Mouse (Mus musculus): ENCODE measurements at regions not wholly inside any gene's neighbourhood (a gene's known extent, or its start where the extent isn't known, plus 50 kb on each side); places are given as distances from the start of the nearest gene placed in this dataset.
A peak's percentile ranks its signal among the peaks of the same experiment; 100 is the strongest.

DNA sequence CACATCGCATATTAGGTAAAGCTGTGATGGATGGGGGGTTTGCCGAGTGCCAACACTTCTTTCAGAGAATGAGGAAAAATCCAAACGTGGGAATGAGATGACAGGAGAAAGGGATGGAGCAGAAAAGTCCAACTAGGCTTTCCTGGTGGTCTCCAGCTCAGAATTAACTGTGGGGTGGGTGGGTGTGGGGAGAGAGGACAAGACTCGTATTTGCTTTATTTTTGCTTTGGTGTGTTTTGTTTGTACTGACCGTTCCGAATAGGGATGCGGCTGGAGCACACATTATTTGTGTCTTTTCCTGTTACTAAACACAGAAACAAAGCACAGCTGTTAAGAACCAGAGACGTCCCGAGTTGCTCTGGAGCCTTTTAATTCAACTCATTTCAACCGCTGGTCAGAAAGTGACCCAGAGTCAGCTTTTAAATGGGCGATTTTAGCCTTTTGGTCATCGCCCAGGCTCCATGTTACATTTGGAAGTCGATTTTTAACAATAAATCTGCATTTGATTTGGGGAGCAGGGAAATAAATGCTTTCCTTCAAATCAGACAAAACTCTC is 136.7 kb downstream of the Gm10295 start:
- no peak for DNase-seq (ENCODE audit: low read depth, low spot score)

DNA sequence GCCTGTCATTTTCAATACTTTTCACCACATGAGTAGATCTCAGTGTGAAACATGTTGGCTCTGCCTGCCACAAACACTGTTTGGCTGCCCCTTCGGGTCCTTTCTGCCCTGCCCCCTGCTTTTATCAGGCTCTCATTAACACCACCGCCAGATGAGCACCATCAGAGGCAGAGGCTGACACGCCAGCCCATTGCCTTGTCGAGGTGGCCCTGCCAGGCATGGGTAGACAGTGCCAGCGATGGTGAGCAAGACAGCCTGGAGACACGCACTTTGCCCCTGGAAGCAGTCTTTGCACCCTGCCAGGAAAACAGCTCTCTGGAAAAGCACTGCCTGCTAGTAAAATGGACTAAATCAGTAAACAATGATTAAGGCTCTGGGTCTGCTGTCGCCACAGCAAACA is 158.2 kb downstream of the Gm10295 start:
- no peak for DNase-seq (ENCODE audit: low read depth, low spot score)

DNA sequence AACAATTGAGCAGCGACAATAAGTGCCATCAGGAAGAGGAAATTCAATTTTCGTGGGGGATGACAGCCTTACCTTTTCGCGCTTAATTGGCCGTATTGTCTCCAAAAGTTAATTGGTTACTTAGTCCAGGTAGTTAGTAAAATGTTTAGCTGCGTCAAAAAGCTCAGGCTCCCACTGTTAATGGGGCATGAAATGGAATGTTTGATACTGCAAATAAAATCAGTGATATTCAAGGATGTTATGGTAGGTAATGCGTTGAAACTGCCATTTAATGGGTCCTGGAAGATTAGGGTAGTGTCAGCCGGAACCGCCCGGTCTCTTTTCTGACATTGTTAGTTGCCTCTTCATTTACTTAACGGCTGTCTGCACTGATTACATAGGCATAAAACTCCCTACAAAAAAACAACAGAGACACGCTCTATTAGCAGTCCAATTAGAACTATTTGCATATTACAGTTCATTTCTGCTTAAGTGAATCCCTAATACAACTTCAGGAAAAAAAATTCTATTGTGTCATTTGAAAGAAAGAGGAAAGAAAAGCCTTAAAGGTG is 161.0 kb downstream of the Gm10295 start:
- DNase-seq (ENCODE audit: low read depth, low spot score), result no peak

DNA sequence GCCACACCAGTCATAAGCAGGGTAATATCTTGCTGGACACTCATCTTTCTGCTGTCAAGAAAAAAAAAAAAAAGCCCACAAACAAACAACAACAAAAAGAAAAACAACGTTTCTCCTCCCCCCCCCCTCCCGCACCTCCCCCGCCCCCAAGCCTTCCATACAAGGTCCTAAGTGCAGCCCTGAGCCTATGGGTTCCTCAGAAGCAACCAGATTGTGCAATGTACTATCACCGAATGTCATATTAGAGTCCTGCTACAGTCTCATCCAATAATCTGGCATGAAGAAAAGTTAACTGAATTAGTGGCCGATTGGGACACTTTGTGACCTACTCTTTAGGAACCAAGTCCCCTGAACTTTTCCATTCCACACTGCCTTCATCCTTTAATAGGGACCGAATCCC is 161.5 kb downstream of the Gm10295 start:
- DNase-seq (ENCODE audit: low read depth, low spot score), result no peak

DNA sequence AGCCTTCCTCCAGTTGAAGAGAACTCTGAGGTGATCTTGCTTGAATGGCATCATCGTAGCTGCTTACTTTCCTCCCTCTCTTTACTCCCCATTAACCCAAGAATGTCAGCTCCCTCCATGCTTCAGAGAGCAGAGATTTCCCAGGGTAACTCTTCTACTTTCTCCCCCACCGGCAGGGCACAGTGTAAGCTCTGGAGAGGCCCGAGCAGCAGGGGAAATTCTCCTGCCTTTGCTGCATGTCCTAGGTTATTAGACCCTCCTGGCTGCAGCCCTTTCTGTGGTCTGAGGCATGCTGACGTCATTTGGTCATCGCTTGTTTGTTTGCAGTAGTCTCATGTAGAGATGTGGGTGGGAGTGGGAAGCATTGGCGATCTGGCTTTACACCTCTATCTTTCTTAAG is 163.2 kb downstream of the Gm10295 start:
- DNase-seq (ENCODE audit: low read depth, low spot score), result peak; percentile 35

DNA sequence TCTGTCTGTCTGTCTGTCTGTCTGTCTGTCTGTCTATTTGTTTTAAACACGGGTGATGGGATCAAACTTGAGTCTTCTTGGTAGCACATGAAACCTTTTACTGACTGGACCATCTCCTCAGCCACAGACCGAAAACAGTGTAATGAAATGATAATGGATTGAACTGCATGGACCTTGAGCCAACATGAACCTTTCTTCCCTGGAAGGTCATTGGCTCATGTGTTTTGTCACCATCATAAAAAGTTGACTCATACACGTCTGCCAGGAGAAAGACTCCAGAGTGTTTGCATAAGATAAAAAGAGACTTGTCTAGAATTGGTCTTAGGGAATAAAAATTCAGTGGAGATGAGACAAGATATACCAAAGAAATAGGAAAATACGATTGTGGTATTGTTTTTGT is 176.4 kb downstream of the Gm10295 start:
- no peak for DNase-seq (ENCODE audit: low read depth, low spot score)

DNA sequence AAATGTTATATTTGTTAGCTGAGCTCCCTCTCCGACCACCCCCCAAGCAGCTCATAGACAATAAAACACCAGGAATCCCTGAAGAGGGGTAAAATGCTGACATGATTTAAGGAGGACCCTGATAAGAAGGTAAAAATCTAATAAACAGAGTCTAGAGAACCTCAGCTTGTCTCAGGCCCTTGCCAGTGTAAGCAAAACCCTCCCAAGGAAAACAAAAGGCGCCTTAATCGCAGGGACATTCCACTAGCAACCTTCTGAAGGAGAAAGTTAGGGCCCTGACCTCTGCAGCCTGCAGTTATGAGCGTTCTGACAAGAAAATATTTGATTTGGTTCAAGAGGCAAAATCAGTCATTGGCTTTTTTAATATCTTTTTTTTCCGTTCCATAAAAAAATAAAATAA is 212.2 kb downstream of the Gm10295 start:
- peak; percentile 14 for DNase-seq (ENCODE audit: low read depth, low spot score)

DNA sequence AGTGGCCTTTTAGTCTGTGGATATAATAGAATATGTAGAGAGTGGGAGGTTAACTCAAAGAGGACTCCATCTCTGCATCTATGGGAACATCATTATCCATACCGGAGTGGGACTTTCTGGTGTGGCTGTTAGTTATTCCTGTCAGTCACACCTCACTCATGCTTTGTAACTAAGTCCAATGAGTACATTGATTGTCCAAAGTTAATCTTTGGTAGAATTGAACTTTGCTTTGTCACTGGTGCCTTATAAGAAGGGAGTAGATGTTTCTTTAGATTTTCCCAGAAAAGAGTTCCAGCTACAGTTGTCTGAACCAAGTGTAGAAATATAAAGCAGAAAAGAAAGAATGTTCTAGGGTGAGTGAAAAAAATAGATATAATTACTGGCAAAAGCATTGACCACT is 221.3 kb downstream of the Gm10295 start:
- no peak for DNase-seq (ENCODE audit: low read depth, low spot score)

DNA sequence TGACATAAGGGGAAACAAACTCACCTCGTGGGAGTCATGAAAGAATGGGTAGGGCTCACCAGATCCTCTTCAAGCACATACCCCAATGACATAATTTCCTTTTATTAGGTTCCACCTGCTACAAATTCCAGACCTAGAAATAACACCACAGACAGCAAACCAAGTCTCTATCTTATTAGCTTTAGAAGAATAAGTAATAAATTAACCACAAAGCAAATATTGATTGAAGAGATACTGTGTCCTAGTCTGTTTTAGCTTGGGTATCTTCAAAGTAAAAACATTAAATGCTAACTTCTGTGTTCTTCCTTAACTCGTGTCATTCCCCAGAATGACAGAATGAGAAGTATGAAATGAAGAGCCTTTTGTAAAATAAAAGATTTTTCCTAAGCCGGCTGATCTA is 222.4 kb downstream of the Gm10295 start:
- no peak for DNase-seq (ENCODE audit: low read depth, low spot score)

DNA sequence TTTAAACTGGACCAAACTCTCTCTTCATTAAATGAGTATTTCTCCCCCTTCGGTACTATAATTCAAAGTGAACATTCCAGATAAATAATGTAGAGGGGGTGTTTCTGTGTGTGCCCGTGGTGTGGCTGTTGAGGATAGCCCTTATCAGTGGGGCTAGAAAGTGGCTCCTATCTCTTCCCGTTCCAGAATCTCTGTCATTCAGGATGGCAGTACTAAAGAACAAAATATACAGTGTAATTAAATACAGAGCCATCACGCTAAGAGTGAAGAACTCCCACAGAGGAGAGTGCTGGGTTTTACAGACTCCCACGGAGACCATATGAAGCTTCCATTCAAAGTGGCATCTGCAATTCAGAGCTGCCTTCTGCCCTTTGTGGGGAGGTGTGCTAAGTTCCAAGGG is 229.8 kb downstream of the Gm10295 start:
- DNase-seq (ENCODE audit: low read depth, low spot score), result no peak

DNA sequence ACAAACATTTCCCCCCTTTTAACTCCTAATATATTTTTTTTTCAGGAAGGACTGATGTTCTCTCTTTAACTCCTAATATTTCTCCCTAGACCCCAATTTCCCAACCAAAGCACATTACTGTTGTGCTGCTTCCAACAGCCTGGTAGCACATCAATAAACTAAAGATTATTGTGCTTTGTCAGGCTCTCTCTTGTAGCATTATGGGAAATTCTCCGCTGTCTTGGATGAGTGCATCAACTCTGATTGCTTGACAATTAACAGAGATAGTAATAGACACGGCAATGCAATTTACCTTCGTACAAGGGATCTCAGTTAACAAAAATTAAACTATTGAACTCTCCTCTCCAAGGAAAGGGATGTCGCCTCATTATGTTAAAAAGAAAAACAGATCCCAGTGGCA is 230.3 kb downstream of the Gm10295 start:
- no peak for DNase-seq (ENCODE audit: low read depth, low spot score)

DNA sequence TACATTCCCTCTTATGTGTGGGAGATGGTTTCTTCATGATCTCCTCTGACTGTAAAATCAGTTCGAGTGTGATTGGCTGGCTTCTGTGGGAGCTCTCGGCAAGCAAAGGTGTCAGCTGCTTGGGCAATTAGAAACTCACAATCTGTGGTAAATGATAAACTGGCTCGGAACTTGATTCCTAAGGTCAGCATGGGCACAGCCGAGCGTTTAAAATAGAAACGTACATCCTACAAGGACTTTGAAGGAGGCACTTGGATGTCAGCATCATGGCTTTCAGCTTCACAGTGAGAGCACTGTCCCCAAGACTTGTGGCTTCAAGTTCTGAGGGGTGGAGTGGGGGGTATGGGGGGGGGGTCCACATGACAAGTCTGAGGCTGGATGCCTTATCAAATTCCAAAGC is 231.3 kb downstream of the Gm10295 start:
- no peak for DNase-seq (ENCODE audit: low read depth, low spot score)

DNA sequence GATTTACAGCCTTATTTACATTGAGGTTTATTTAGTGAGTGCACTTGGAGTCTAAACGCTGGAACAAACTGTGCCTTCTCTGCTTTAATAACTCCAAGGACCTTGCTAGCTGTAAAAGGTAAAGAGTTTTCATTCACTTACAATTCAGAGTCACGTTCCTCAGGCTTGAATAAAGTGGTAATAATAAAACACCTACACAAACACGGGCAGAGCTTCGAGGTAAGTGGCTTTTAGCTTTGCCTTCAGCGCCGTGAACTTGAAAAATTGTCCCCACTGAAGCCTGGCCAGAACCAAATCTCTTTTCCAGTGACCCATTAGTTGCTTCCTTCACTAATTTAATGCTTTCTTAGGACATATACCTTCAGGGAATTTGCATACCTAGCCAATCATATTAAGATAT is 244.2 kb downstream of the Gm10295 start:
- DNase-seq (ENCODE audit: low read depth, low spot score), result no peak

DNA sequence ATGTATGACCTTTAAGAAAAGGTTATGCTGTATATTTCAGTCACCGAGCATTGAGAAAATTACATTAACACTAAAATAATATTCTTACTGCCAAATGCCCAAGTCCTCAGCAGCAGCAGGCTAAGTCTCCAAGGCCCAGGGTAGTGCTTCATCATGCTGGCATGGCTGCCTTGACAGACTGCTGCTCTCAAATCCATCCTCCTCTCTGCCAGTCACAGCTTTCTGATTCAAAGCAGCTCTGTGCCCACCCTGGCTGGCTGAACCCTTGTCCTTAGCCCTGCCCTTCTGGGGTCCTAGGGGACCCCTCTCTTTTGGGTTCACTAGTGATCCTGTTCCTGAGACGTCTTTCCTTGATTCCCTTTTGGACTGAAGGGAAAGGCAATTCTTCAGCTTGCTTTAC is 251.0 kb downstream of the Gm10295 start:
- no peak for DNase-seq (ENCODE audit: low read depth, low spot score)

DNA sequence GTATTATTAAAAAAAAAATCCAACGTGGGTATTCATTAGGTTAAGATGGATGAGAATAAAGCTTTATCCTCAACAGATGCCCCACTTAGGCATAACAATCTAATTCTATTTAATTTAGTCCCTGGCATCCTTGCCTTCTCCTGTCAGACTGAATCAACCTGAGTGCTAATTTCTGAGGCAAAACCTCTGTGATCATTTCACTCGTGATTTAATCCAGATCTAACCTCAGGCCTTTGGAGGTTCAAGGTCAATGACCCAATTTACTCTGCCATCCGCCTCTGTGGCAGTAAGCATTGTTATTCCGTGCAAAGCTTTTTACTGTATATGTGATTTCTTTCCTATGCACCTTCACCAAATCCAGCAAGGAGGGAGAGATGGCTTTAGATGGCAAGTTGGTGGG is 253.0 kb downstream of the Gm10295 start:
- no peak for DNase-seq (ENCODE audit: low read depth, low spot score)

DNA sequence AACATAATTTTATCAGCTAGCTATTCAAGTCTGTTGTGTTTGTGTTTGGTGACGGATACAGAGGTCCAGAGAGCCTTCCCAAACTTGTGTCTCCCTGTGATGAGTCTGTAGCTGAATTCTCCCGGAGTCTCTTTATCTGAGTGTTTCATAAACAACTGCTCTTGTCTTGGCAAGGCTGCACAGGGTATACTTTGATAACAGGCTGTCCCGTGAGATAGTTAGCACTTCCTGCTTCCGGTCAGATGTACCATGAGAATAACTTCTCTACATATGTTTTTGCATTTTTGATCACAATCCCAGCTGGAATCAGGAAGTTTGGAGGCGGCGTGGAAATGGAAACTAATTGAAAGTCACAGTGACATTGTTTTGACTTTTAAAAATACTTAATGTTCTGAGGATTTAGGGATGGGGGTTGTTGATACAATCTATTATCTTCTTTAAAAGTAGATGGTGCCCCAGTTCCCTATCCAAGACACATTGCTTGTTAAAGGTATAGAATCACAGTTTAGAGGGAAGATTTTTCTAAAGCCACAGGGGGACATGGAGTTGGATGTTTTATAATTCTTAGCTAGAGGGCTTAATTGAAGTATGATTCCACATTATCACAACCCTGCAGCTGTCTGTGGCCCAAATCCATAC is 257.9 kb downstream of the Gm10295 start:
- DNase-seq (ENCODE audit: low read depth, low spot score), result no peak

DNA sequence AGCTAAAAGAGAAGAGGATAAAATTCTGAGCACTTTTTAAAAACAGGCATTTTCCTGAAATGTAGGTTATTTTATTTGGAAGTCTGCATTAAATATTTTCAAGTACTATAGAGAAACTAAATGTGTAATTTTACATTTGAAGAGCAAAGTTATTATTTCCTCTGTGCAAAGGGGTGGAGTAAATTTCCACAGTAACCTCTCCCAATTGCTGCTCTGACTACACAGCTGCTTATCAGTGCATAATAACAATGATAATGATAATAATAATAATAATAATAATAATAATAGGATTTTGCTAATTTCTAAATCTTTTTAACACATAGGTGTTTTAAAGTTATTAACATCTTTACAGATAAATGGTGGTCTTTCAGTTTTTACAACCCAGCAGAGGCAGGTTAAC is 258.5 kb downstream of the Gm10295 start:
- DNase-seq (ENCODE audit: low read depth, low spot score), result no peak

DNA sequence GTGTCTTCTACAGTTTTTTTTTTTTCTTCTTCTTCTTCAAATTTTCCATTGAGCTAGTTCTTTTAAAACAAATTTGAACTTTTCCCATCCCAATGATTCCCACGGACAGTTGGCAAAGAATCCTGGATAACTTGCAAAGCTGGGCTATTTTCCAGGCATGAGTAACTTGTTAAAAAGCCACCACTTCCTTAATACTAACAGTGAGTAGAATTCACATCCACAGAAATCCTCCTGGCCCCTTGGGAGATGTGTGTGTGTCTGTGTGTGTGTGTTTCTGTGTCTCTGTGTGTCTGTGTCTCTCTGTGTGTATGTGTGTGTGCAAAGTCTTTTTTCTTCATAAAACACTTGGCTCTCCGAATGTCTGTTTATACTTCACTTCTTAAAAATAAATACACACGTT is 259.0 kb downstream of the Gm10295 start:
- no peak for DNase-seq (ENCODE audit: low read depth, low spot score)

DNA sequence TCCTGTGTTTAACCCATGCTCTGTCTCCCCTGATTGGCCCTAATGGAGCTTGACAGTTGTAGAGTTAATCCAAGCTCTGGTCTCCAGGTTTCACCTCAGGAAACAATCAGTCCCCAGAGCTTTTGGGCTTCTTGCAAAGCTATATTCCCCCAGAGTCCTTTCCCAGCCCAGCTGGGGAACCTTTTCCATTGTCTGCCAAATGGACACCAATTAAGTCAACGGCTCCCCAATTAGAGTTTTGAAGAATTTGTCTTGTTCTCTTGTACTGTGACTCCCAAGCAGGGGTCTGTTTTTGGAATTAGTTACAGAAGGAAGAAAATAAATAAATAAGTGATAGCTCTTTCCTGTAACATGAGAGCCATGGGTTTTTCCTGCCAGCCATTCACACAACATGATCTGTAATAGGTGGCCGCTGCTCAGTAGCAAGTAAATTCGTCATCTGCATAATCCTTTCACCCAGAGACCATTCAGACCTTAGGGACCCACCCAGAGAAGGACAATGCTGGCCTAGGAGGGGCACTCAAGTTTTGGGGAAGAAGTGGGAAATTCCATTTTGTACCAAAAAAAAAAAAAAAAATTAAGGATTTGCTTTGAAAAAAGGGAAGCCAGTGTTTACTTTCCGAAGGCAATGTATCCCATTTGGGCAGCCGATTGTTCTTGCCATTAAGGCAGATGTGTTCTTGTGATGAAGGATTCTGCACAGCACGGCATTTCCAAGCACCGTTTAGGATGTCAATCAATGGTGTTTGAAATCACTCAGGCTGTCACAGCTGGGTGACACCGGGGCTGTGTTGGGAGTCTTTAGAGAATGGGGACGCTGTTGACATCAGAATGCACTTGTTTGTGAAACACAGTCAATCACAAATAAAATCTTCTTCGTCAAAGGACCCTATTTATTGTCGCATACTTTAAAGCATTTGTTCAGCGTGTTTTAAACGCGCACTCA is 286.6 kb downstream of the Gm10295 start:
- DNase-seq (ENCODE audit: low read depth, low spot score), result peak; percentile 27

DNA sequence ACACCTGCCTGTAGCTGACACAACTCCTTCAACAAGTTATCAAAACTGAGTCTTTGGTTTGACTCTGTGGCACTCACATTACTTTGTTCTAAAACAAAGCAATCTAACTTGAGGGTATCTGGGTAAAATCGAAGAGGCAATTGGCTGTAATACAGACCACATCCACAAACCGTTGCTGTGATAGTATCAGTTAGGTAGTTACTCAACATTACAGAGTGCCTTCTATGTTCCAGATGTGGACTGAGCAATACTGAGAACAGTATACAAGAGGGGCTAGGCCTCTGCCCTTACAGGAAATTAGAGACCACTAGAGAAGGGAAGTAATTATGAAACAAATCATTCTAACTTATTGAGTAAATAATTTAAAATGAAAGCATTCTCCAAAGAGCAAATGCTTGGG is 300.5 kb downstream of the Gm10295 start:
- no peak for DNase-seq (ENCODE audit: low read depth, low spot score)

DNA sequence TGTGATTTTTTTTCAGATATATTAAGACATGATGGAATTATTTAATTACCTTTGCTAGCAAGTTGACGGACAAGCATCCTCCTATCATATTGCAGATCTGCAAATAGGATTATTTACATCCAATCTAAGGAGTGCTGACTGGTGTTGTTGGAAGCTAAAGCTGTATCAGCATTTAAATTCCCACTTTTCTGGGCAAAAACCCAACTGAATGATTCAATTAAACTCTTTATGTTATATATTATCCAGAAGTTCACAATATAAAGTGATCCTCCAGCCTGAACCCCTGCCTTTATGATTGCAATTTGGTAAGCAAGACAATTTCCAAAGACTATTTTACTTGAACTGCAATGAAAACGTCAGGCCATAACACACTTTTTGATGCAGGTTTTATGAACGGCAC is 304.1 kb downstream of the Gm10295 start:
- no peak for DNase-seq (ENCODE audit: low read depth, low spot score)

DNA sequence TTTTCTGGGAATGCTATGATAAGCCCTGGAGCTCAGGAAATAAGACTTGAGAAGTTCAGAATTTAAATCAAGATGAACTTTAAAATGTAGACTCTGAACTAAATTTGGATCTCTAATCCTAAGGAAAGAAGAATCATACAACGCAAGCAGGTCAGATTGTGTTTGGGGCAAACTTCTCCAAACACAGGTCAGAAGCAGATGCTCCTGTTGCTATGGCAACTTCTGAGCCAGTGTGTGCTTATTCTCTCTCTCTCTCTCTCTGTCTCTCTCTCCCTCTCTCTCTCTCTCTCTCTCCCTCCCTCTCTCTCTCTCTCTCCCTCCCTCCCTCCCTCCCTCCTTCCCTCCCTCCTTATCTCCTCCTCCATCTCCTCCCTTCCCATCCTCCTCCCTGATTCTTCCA is 304.7 kb downstream of the Gm10295 start:
- no peak for DNase-seq (ENCODE audit: low read depth, low spot score)

DNA sequence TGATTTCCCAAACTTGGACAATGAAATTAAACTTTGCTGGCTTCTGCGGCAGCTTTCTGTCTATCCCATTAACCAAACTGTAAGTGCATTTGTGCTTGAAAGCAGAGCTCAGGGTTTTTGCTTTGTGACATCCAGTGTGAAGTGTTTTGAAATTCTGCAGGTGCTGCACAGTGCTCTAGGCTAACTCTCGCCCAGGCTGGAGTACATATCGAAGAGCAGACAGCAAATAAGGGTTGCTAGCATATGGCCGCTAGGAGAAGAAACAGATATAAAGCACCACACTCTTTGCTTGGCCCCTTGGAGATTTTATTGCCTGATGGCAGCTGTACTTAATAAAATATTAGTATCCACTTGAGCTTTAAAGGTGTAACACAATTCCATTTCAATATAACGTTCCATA is 307.5 kb downstream of the Gm10295 start:
- no peak for DNase-seq (ENCODE audit: low read depth, low spot score)
